Comparison of ENCODE assay signal across 16 mouse cellular contexts in genomic region chr7:73920921-73921485, GRCm38 (mm10).
DNase-seq lines count a peak whose midpoint lies in the region; ATAC-seq and TF ChIP-seq lines count a peak whose summit lies in the region.
"Had no signal": no experiment of that assay in that cellular context is flagged by ENCODE, and none has a peak within 500 bp of the region (broad histone marks: within the 10 kb centered on the region; RNA-seq: fewer than 3 reads in every experiment).

No protein-coding gene starts in this region.

- no peaks in the 10 kb centered on the region for H3K9me3 ChIP-seq in liver, postnatal 0 days (ENCODE audit: low read length)
- H3K9me3 ChIP-seq in liver, embryonic 12.5 days (replicated peaks) = no peaks in the 10 kb centered on the region
- no peaks in the 10 kb centered on the region for H3K9me3 ChIP-seq in embryonic facial prominence, embryonic 12.5 days
- H3K9me3 ChIP-seq in midbrain, embryonic 13.5 days = no peaks in the 10 kb centered on the region; the same call in 1 of the 2 replicates
- H3K9me3 ChIP-seq in intestine, embryonic 15.5 days = no peaks in the 10 kb centered on the region
- H3K9me3 ChIP-seq: forebrain, embryonic 12.5 days; heart, embryonic 12.5 days; kidney, embryonic 15.5 days; liver, embryonic 13.5 days had no signal

- ATAC-seq in liver, postnatal 0 days = no peak
- no peak for ATAC-seq in liver, embryonic 12.5 days
- ATAC-seq in embryonic facial prominence, embryonic 12.5 days (ENCODE audit: insufficient number of reproducible peaks, insufficient read depth, low FRiP score, low TSS enrichment) = peak; percentile 53; the same call in 1 of the 2 replicates
- ATAC-seq in midbrain, embryonic 13.5 days = peak; percentile 78
- no peak for ATAC-seq in intestine, embryonic 15.5 days

- TF ChIP-seq POLR2A in kidney, adult 2 months (IDR thresholded peaks at IDR 0.05; ENCODE audit: low read depth, low read length) = no peak

- TF ChIP-seq EP300 in liver, postnatal 0 days (IDR thresholded peaks at IDR 0.05; ENCODE audit: low read depth) = no peak

- H3K4me2 ChIP-seq in liver, postnatal 0 days (ENCODE audit: low read depth, low read length) = peak overlapping the region; percentile 57
- no peak overlapping the region for H3K4me2 ChIP-seq in liver, embryonic 12.5 days
- no peak overlapping the region for H3K4me2 ChIP-seq in embryonic facial prominence, embryonic 12.5 days (replicated peaks)
- peak overlapping the region; percentile 16 for H3K4me2 ChIP-seq in midbrain, embryonic 13.5 days (replicated peaks)
- no peak overlapping the region for H3K4me2 ChIP-seq in intestine, embryonic 15.5 days (replicated peaks)
- H3K4me2 ChIP-seq: forebrain, embryonic 12.5 days; heart, embryonic 12.5 days; kidney, embryonic 15.5 days; liver, embryonic 13.5 days had no signal

- H3K9ac ChIP-seq in liver, postnatal 0 days (replicated peaks) = no peak overlapping the region
- H3K9ac ChIP-seq in liver, embryonic 12.5 days = no peak overlapping the region
- no peak overlapping the region for H3K9ac ChIP-seq in embryonic facial prominence, embryonic 12.5 days
- H3K9ac ChIP-seq in midbrain, embryonic 13.5 days (replicated peaks) = no peak overlapping the region
- H3K9ac ChIP-seq in intestine, embryonic 15.5 days = no peak overlapping the region
- H3K9ac ChIP-seq: forebrain, embryonic 12.5 days; heart, embryonic 12.5 days; kidney, embryonic 15.5 days; liver, embryonic 13.5 days had no signal

- TF ChIP-seq CTCF in liver, postnatal 0 days (IDR thresholded peaks at IDR 0.05; ENCODE audit: low read depth) = no peak
- no peak for TF ChIP-seq CTCF in kidney, adult 2 months (conservative IDR thresholded peaks at IDR 0.05; ENCODE audit: insufficient read depth, insufficient read length, low read depth, low read length)

- H3K36me3 ChIP-seq in liver, postnatal 0 days (replicated peaks; ENCODE audit: insufficient read depth, low read length) = no peaks in the 10 kb centered on the region
- H3K36me3 ChIP-seq in liver, embryonic 12.5 days = no peaks in the 10 kb centered on the region
- H3K36me3 ChIP-seq in embryonic facial prominence, embryonic 12.5 days = no peaks in the 10 kb centered on the region
- no peaks in the 10 kb centered on the region for H3K36me3 ChIP-seq in midbrain, embryonic 13.5 days
- H3K36me3 ChIP-seq in kidney, adult 2 months (ENCODE audit: control insufficient read depth, insufficient read depth, low read length) = no peaks in the 10 kb centered on the region
- no peaks in the 10 kb centered on the region for H3K36me3 ChIP-seq in intestine, embryonic 15.5 days
- H3K36me3 ChIP-seq: forebrain, embryonic 12.5 days; heart, embryonic 12.5 days; kidney, embryonic 15.5 days; liver, embryonic 13.5 days had no signal

- DNase-seq in embryo, embryonic 11 days = peak; percentile 21
- no peak for DNase-seq in embryo, embryonic 10.5 days (ENCODE audit: low spot score)
- no peak for DNase-seq in liver, postnatal 0 days
- no peak for DNase-seq in kidney, adult 2 months
- DNase-seq: adrenal gland, adult 8-10 months; cerebellum, postnatal 14 days; liver, embryonic 13.5 days; right cerebral cortex, postnatal 25 days; thymus, postnatal 25 days had no signal

- no peak overlapping the region for H3K4me3 ChIP-seq in liver, postnatal 0 days (ENCODE audit: low read depth, low read length)
- no peak overlapping the region for H3K4me3 ChIP-seq in liver, embryonic 12.5 days
- no peak overlapping the region for H3K4me3 ChIP-seq in embryonic facial prominence, embryonic 12.5 days
- no peak overlapping the region for H3K4me3 ChIP-seq in midbrain, embryonic 13.5 days (replicated peaks)
- H3K4me3 ChIP-seq in kidney, adult 2 months (ENCODE audit: insufficient read depth, low read depth, low read length) = no peak overlapping the region
- no peak overlapping the region for H3K4me3 ChIP-seq in intestine, embryonic 15.5 days (replicated peaks)
- H3K4me3 ChIP-seq: forebrain, embryonic 12.5 days; heart, embryonic 12.5 days; kidney, embryonic 15.5 days; liver, embryonic 13.5 days had no signal

- 81% methylated on average over 16 of the region's 16 CpGs for WGBS in liver, postnatal 0 days (ENCODE audit: insufficient replicate concordance)
- 76% methylated on average over 16 of the region's 16 CpGs for WGBS in liver, embryonic 12.5 days (ENCODE audit: insufficient replicate concordance)
- 53% methylated on average over 16 of the region's 16 CpGs for WGBS in embryonic facial prominence, embryonic 12.5 days
- WGBS in midbrain, embryonic 13.5 days = 46% methylated on average over 16 of the region's 16 CpGs
- WGBS in kidney, adult 2 months = 80% methylated on average over 16 of the region's 16 CpGs
- 83% methylated on average over 16 of the region's 16 CpGs for WGBS in intestine, embryonic 15.5 days

- no peak overlapping the region for H3K27ac ChIP-seq in liver, postnatal 0 days (ENCODE audit: low read depth)
- no peak overlapping the region for H3K27ac ChIP-seq in liver, embryonic 12.5 days
- no peak overlapping the region for H3K27ac ChIP-seq in embryonic facial prominence, embryonic 12.5 days
- H3K27ac ChIP-seq in midbrain, embryonic 13.5 days = no peak overlapping the region
- H3K27ac ChIP-seq in kidney, adult 2 months (ENCODE audit: insufficient read depth, low read depth, low read length) = no peak overlapping the region
- no peak overlapping the region for H3K27ac ChIP-seq in intestine, embryonic 15.5 days
- H3K27ac ChIP-seq: kidney, embryonic 15.5 days; liver, embryonic 13.5 days had no signal

- H3K4me1 ChIP-seq in liver, postnatal 0 days (ENCODE audit: insufficient read depth) = no peaks in the 10 kb centered on the region
- H3K4me1 ChIP-seq in liver, embryonic 12.5 days = no peaks in the 10 kb centered on the region
- H3K4me1 ChIP-seq in embryonic facial prominence, embryonic 12.5 days = peaks cover 13% of the 10 kb centered on the region; the same call in 1 of the 2 replicates
- H3K4me1 ChIP-seq in midbrain, embryonic 13.5 days (replicated peaks) = peaks cover 44% of the 10 kb centered on the region
- no peaks in the 10 kb centered on the region for H3K4me1 ChIP-seq in kidney, adult 2 months (ENCODE audit: control insufficient read depth, insufficient read depth, low read length)
- no peaks in the 10 kb centered on the region for H3K4me1 ChIP-seq in intestine, embryonic 15.5 days (replicated peaks)
- H3K4me1 ChIP-seq: heart, embryonic 12.5 days; liver, embryonic 13.5 days had no signal

- H3K27me3 ChIP-seq in liver, postnatal 0 days (ENCODE audit: insufficient read depth, low read length) = no peaks in the 10 kb centered on the region
- no peaks in the 10 kb centered on the region for H3K27me3 ChIP-seq in liver, embryonic 12.5 days (replicated peaks)
- H3K27me3 ChIP-seq in embryonic facial prominence, embryonic 12.5 days = no peaks in the 10 kb centered on the region
- peaks cover 12% of the 10 kb centered on the region; the same call in 1 of the 2 replicates for H3K27me3 ChIP-seq in midbrain, embryonic 13.5 days
- H3K27me3 ChIP-seq in kidney, adult 2 months (replicated peaks; ENCODE audit: control insufficient read depth, insufficient read depth, low read length) = no peaks in the 10 kb centered on the region
- no peaks in the 10 kb centered on the region for H3K27me3 ChIP-seq in intestine, embryonic 15.5 days (replicated peaks)
- H3K27me3 ChIP-seq: heart, embryonic 12.5 days; kidney, embryonic 15.5 days; liver, embryonic 13.5 days had no signal

Comparison
In these comparisons a context has a peak if more than half of its experiments do, and no peak if none do; other contexts are left out.
1. H3K4me2 ChIP-seq: peak in liver, postnatal 0 days (single experiment) and midbrain, embryonic 13.5 days (single experiment); none in liver, embryonic 12.5 days (single experiment), embryonic facial prominence, embryonic 12.5 days (single experiment) and intestine, embryonic 15.5 days (single experiment).
2. ATAC-seq: peak in embryonic facial prominence, embryonic 12.5 days (single experiment) and midbrain, embryonic 13.5 days (single experiment); none in liver, postnatal 0 days (single experiment), liver, embryonic 12.5 days (single experiment) and intestine, embryonic 15.5 days (single experiment).